Comparison of ENCODE assay signal across 12 mouse cellular contexts in the genomic region with DNA sequence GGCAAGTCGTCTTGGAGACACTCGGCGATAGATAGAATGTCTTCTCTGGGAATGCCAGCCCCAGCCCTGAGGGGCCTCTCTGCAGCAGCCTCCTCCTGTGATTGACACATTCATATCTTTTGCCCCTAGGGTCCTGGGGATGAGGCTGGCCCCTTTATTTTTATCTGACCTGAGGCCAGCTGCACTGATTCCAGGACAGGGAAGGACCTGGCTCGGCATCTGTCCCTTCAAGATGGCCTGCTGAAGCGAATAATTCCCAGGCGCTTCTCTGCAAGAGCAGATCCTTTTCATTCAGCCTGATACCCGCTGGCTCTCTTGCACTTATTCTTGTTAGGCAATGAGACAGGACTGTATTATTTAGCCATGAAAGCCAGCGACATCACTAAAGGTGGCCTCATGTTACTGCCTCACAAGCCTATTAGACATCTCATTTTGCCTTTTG. TPM values are rescaled to one million over a fixed set of nuclear protein-coding genes. Genes with fewer than 3 reads are reported as not detected.
DNase-seq lines count a peak whose midpoint lies in the region; ATAC-seq and TF ChIP-seq lines count a peak whose summit lies in the region.
"Had no signal": no experiment of that assay in that cellular context is flagged by ENCODE, and none has a peak within 500 bp of the region (broad histone marks: within the 10 kb centered on the region; RNA-seq: fewer than 3 reads in every experiment).

No protein-coding gene starts in this region.

- no peak for TF ChIP-seq CTCF in midbrain, postnatal 0 days (IDR thresholded peaks at IDR 0.05)

- peak overlapping the region; percentile 29; the same call in 1 of the 2 replicates for H3K9ac ChIP-seq in hindbrain, embryonic 13.5 days
- H3K9ac ChIP-seq in midbrain, postnatal 0 days (replicated peaks; ENCODE audit: low read length, poor library complexity, severe bottlenecking) = no peak overlapping the region
- H3K9ac ChIP-seq in liver, embryonic 12.5 days = no peak overlapping the region
- H3K9ac ChIP-seq: liver, postnatal 0 days had no signal

- no peak overlapping the region for H3K4me3 ChIP-seq in hindbrain, embryonic 13.5 days
- H3K4me3 ChIP-seq in midbrain, postnatal 0 days (ENCODE audit: low read depth, low read length) = no peak overlapping the region
- H3K4me3 ChIP-seq in liver, embryonic 12.5 days = no peak overlapping the region
- H3K4me3 ChIP-seq: megakaryocyte, embryonic 14.5 days had no signal

- H3K27ac ChIP-seq in hindbrain, embryonic 13.5 days = peak overlapping the region; percentile 61
- no peak overlapping the region for H3K27ac ChIP-seq in midbrain, postnatal 0 days (ENCODE audit: low read depth, low read length)
- H3K27ac ChIP-seq in liver, embryonic 12.5 days = no peak overlapping the region

- ATAC-seq in cerebellum, adult (ENCODE audit: insufficient number of reproducible peaks, low FRiP score, low TSS enrichment) = no peak
- peak; percentile 70 for ATAC-seq in hindbrain, embryonic 13.5 days (ENCODE audit: low FRiP score)
- ATAC-seq in midbrain, postnatal 0 days (ENCODE audit: low FRiP score) = 0 out of 2 replicates have a peak, but pooled peaks have one; percentile 16
- no peak for ATAC-seq in liver, embryonic 12.5 days
- ATAC-seq: liver, postnatal 0 days had no signal

- H3K4me1 ChIP-seq in hindbrain, embryonic 13.5 days (replicated peaks) = peaks cover 26% of the 10 kb centered on the region
- H3K4me1 ChIP-seq in midbrain, postnatal 0 days (ENCODE audit: insufficient read depth, low read length) = peaks cover 4% of the 10 kb centered on the region; the same call in 1 of the 2 replicates
- H3K4me1 ChIP-seq in liver, embryonic 12.5 days = no peaks in the 10 kb centered on the region
- H3K4me1 ChIP-seq: megakaryocyte, embryonic 14.5 days had no signal

- no peaks in the 10 kb centered on the region for H3K36me3 ChIP-seq in hindbrain, embryonic 13.5 days
- no peaks in the 10 kb centered on the region for H3K36me3 ChIP-seq in midbrain, postnatal 0 days (ENCODE audit: insufficient read depth, low read length)
- no peaks in the 10 kb centered on the region for H3K36me3 ChIP-seq in liver, embryonic 12.5 days

- 18% methylated on average over 8 of the region's 8 CpGs for WGBS in hindbrain, embryonic 13.5 days
- 17% methylated on average over 8 of the region's 8 CpGs for WGBS in midbrain, postnatal 0 days
- WGBS in liver, embryonic 12.5 days (ENCODE audit: insufficient replicate concordance) = 57% methylated on average over 8 of the region's 8 CpGs

- H3K27me3 ChIP-seq in hindbrain, embryonic 13.5 days = no peaks in the 10 kb centered on the region
- no peaks in the 10 kb centered on the region for H3K27me3 ChIP-seq in midbrain, postnatal 0 days (ENCODE audit: insufficient read depth, low read length)
- H3K27me3 ChIP-seq in liver, embryonic 12.5 days (replicated peaks) = no peaks in the 10 kb centered on the region

- H3K9me3 ChIP-seq in hindbrain, embryonic 13.5 days = no peaks in the 10 kb centered on the region
- H3K9me3 ChIP-seq in midbrain, postnatal 0 days (ENCODE audit: low read length) = no peaks in the 10 kb centered on the region
- no peaks in the 10 kb centered on the region for H3K9me3 ChIP-seq in liver, embryonic 12.5 days (replicated peaks)

- H3K4me2 ChIP-seq in hindbrain, embryonic 13.5 days = no peak overlapping the region
- H3K4me2 ChIP-seq in midbrain, postnatal 0 days (ENCODE audit: low read depth, low read length, poor library complexity, severe bottlenecking) = no peak overlapping the region
- H3K4me2 ChIP-seq in liver, embryonic 12.5 days = no peak overlapping the region

- peak; percentile 11 to 13 for DNase-seq in cerebellum, adult 18-20 months
- peak; percentile 64 for DNase-seq in cerebellum, postnatal 14 days
- DNase-seq in midbrain, postnatal 0 days (ENCODE audit: low spot score) = peak; percentile 44
- DNase-seq in adrenal gland, adult (ENCODE audit: inconsistent age in 2 of 2, low spot score in 1 of 2) = no peak
- DNase-seq in heart, adult 8-10 months (ENCODE audit: low spot score) = no peak
- DNase-seq: gastrocnemius, postnatal 25 days; kidney, adult 11 months; liver, postnatal 0 days had no signal

RNA-seq across cellular contexts. Expression of a gene that starts 56.0 kb away (rescaled TPM):
- polyA plus RNA-seq in hindbrain, embryonic 13.5 days (2015; fragmentation: Nextera tagmentation; extraction: Ambion mirVana) = 102 TPM in 2 replicates
- 31.6 and 37.5 TPM in 2 replicates for total RNA-seq in midbrain, postnatal 0 days (2014; rRNA removed)
- polyA plus RNA-seq in midbrain, postnatal 0 days (2015; fragmentation: Nextera tagmentation; extraction: Ambion mirVana) = 67.5 and 73.2 TPM in 2 replicates
- total RNA-seq in heart, adult 8-10 months (2022) = 10 to 100 TPM; 13.0 to 14.8 (median 14.0) TPM
- 60.0 and 60.2 TPM in 2 replicates for polyA plus RNA-seq in liver, embryonic 12.5 days (2016; fragmentation: Nextera tagmentation; extraction: Ambion mirVana)

RNA-seq across cellular contexts. Expression of a gene that starts 56.5 kb away (rescaled TPM):
- polyA plus RNA-seq in hindbrain, embryonic 13.5 days (2015; fragmentation: Nextera tagmentation; extraction: Ambion mirVana) = 3.7 and 4.4 TPM in 2 replicates
- total RNA-seq in midbrain, postnatal 0 days (2014; rRNA removed) = 3.5 and 5.1 TPM in 2 replicates
- 4.8 and 5.9 TPM in 2 replicates for polyA plus RNA-seq in midbrain, postnatal 0 days (2015; fragmentation: Nextera tagmentation; extraction: Ambion mirVana)
- under 1 TPM; 0.32 to 0.72 (median 0.49) TPM for total RNA-seq in heart, adult 8-10 months (2022)
- polyA plus RNA-seq in liver, embryonic 12.5 days (2016; fragmentation: Nextera tagmentation; extraction: Ambion mirVana) = 0.37 and 0.68 TPM in 2 replicates

Comparison
In these comparisons a context has a peak if more than half of its experiments do, and no peak if none do; other contexts are left out.
1. DNase-seq: peak in cerebellum, adult 18-20 months (2 of 2), cerebellum, postnatal 14 days (2 of 2) and midbrain, postnatal 0 days (single experiment); none in adrenal gland, adult (0 of 2) and heart, adult 8-10 months (single experiment).
2. ATAC-seq: peak in hindbrain, embryonic 13.5 days (single experiment) and midbrain, postnatal 0 days (single experiment); none in cerebellum, adult (single experiment) and liver, embryonic 12.5 days (single experiment).